Mouse (Mus musculus) embryonic facial prominence, embryonic 10.5 days (tissue): ENCODE measurements at regions not wholly inside any gene's neighbourhood (a gene's known extent, or its start where the extent isn't known, plus 50 kb on each side); places are given as distances from the start of the nearest gene placed in this dataset.

Source experiments
- DNase-seq: peaks from one replicate; pipeline ENCODE4 v3.0.0-alpha.2; 2017; ENCODE audit warnings: low spot score
- H3K27ac ChIP-seq: fragments of 300-500 bp; sonication (generic); replicated peaks from 2 replicates; pipeline ENCODE4 v1.5.1; 2016; ENCODE audit warnings: mild to moderate bottlenecking
- H3K27me3 ChIP-seq: fragments of 300-500 bp; sonication (generic); replicated peaks from 2 replicates; pipeline ENCODE4 v1.6.1; 2016; ENCODE audit warnings: low read depth, mild to moderate bottlenecking; ENCODE audit not compliant: poor library complexity, severe bottlenecking
- H3K36me3 ChIP-seq: fragments of 300-500 bp; sonication (generic); replicated peaks from 2 replicates; pipeline ENCODE4 v1.6.1; 2016; ENCODE audit warnings: mild to moderate bottlenecking, moderate library complexity
- H3K4me1 ChIP-seq: fragments of 300-500 bp; sonication (generic); 2 replicates; pipeline ENCODE4 v1.6.1; 2016
- H3K4me3 ChIP-seq: fragments of 300-500 bp; sonication (generic); 2 replicates; pipeline ENCODE4 v1.5.1; 2016; ENCODE audit warnings: mild to moderate bottlenecking, moderate library complexity
- H3K9me3 ChIP-seq: fragments of 300-500 bp; sonication (generic); 2 replicates; pipeline ENCODE4 v1.6.1; 2016; ENCODE audit warnings: mild to moderate bottlenecking
- WGBS: fragments of 180-500 bp; shearing (Covaris S2); methylation state at CpG from one replicate; pipeline ENCODE4 v1.1.7; 2016; 5-methylcytosine and 5-hydroxymethylcytosine counted together

GRCm38 (mm10) chr7:119089931-119090330 lies 94.5 kb downstream of the Gpr139 start:
- no peak for DNase-seq
- no peak overlapping the region for H3K27ac ChIP-seq
- H3K27me3 ChIP-seq, result no peaks in the 10 kb centered on the region
- no peaks in the 10 kb centered on the region for H3K9me3 ChIP-seq
- H3K4me1 ChIP-seq, result no peaks in the 10 kb centered on the region
- WGBS, result 74% methylated on average over 2 of the region's 2 CpGs
- H3K36me3 ChIP-seq, result no peaks in the 10 kb centered on the region
- H3K4me3 ChIP-seq, result no peak overlapping the region

GRCm38 (mm10) chr7:119088537-119088936 lies 93.5 kb upstream of the Gprc5b start:
- no peaks in the 10 kb centered on the region for H3K36me3 ChIP-seq
- no peak overlapping the region for H3K4me3 ChIP-seq
- 78% methylated on average over 2 of the region's 2 CpGs for WGBS
- no peaks in the 10 kb centered on the region for H3K4me1 ChIP-seq
- no peak overlapping the region for H3K27ac ChIP-seq
- H3K9me3 ChIP-seq, result no peaks in the 10 kb centered on the region
- no peaks in the 10 kb centered on the region for H3K27me3 ChIP-seq
- no peak for DNase-seq

GRCm38 (mm10) chr7:119087723-119088419 lies 92.9 kb upstream of the Gprc5b start:
- Histone ChIP-seq H3K27ac (no peak overlapping the region), H3K36me3 (no peaks in the 10 kb centered on the region), H3K27me3 (no peaks in the 10 kb centered on the region), H3K4me3 (no peak overlapping the region), H3K9me3 (no peaks in the 10 kb centered on the region), H3K4me1 (no peaks in the 10 kb centered on the region)
- 69% methylated on average over 7 of the region's 7 CpGs for WGBS
- no peak for DNase-seq

- Histone ChIP-seq H3K36me3 (no peaks in the 10 kb centered on the region), H3K4me1 (no peaks in the 10 kb centered on the region), H3K9me3 (no peaks in the 10 kb centered on the region), H3K27ac (no peak overlapping the region), H3K27me3 (no peaks in the 10 kb centered on the region), H3K4me3 (no peak overlapping the region)
- WGBS, result 64% methylated on average over 13 of the region's 13 CpGs
- DNase-seq, result no peak
Observed at GRCm38 (mm10) chr7:119085696-119086451, 90.9 kb upstream of the Gprc5b start.

- DNase-seq, result peak; percentile 29
- H3K36me3 ChIP-seq, result no peaks in the 10 kb centered on the region
- peaks cover 5% of the 10 kb centered on the region; the same call in 1 of the 2 replicates for H3K4me1 ChIP-seq
- 62% methylated on average over 12 of the region's 12 CpGs for WGBS
- no peak overlapping the region for H3K4me3 ChIP-seq
- no peak overlapping the region for H3K27ac ChIP-seq
- no peaks in the 10 kb centered on the region for H3K27me3 ChIP-seq
- H3K9me3 ChIP-seq, result no peaks in the 10 kb centered on the region
Observed at GRCm38 (mm10) chr7:119076712-119077619, 82.0 kb upstream of the Gprc5b start.

- Histone ChIP-seq H3K4me3 (no peak overlapping the region), H3K4me1 (no peaks in the 10 kb centered on the region), H3K36me3 (no peaks in the 10 kb centered on the region), H3K9me3 (no peaks in the 10 kb centered on the region), H3K27me3 (no peaks in the 10 kb centered on the region), H3K27ac (no peak overlapping the region)
- no peak for DNase-seq
- 75% methylated on average over 2 of the region's 2 CpGs for WGBS
Observed at GRCm38 (mm10) chr7:119066026-119066425, 71.0 kb upstream of the Gprc5b start.
